Mouse (Mus musculus) CH12.LX (cell line): ENCODE measurements at regions not wholly inside any gene's neighbourhood (a gene's known extent, or its start where the extent isn't known, plus 50 kb on each side); places are given as distances from the start of the nearest gene placed in this dataset.

Experiments used
- DNase-seq: peaks from one replicate; pipeline ENCODE4 v3.0.0-alpha.2; 2013; ENCODE audit errors: extremely low read depth
- H3K27ac ChIP-seq: 2 replicates; pipeline ENCODE4 v1.5.1; 2012; ENCODE audit warnings: low read depth, mild to moderate bottlenecking, control low read depth, moderate library complexity; ENCODE audit not compliant: insufficient read depth
- H3K27me3 ChIP-seq: replicated peaks from 2 replicates; pipeline ENCODE3; 2012; ENCODE audit warnings: inconsistent platforms
- H3K36me3 ChIP-seq, 2 experiments: replicated peaks in 1 of 2; 2 replicates each; pipeline versions ENCODE3 to v1.6.1; 2012; ENCODE audit warnings: inconsistent platforms in 1 of 2, low read length in 1 of 2, mild to moderate bottlenecking in 1 of 2, mixed read lengths in 1 of 2, moderate library complexity in 1 of 2; ENCODE audit not compliant: control insufficient read depth in 1 of 2, insufficient read depth in 1 of 2
- H3K4me1 ChIP-seq, 2 experiments: 2 replicates each; pipeline ENCODE4 v1.6.1; 2012; ENCODE audit warnings: inconsistent platforms in 1 of 2, moderate library complexity in 1 of 2; ENCODE audit not compliant: insufficient read depth in 2 of 2, control insufficient read depth in 1 of 2
- H3K4me2 ChIP-seq: 2 replicates; pipeline ENCODE4 v1.6.1; 2012; ENCODE audit warnings: low read depth, mild to moderate bottlenecking, control low read depth; ENCODE audit not compliant: poor library complexity, insufficient read depth, severe bottlenecking
- H3K4me3 ChIP-seq, 3 experiments: fragments of 150-350 bp in 1 of 3; sonication (generic) in 1 of 3; replicated peaks in 1 of 3; 2 replicates each; pipeline versions ENCODE3 to v1.5.1; 2011 to 2012; ENCODE audit warnings: low read depth in 2 of 3, low read length in 2 of 3, mild to moderate bottlenecking in 2 of 3, moderate library complexity in 2 of 3, control low read depth in 1 of 3, improper control_type of control experiment in 1 of 3, inconsistent platforms in 1 of 3, mixed read lengths in 1 of 3; ENCODE audit not compliant: poor library complexity in 1 of 3
- H3K79me2 ChIP-seq: replicated peaks from 2 replicates; pipeline ENCODE4 v1.6.1; 2012; ENCODE audit warnings: mild to moderate bottlenecking, moderate library complexity; ENCODE audit not compliant: control insufficient read depth, poor library complexity, insufficient read depth, severe bottlenecking; ENCODE audit errors: extremely low read depth
- H3K9ac ChIP-seq: 2 replicates; pipeline ENCODE4 v1.6.1; 2012; ENCODE audit warnings: low read depth, mild to moderate bottlenecking, control low read depth, moderate library complexity; ENCODE audit not compliant: insufficient read depth
- H3K9me3 ChIP-seq: replicated peaks from 2 replicates; pipeline ENCODE3; 2012; ENCODE audit warnings: low read length, inconsistent platforms, mixed read lengths
- BHLHE40 ChIP-seq: IDR thresholded peaks from 2 replicates; pipeline ENCODE4 v1.6.1; 2011; ENCODE audit warnings: mild to moderate bottlenecking, low read depth, low read length, improper control_type of control experiment
- CHD1 ChIP-seq: IDR thresholded peaks from 2 replicates; pipeline ENCODE4 v1.6.1; 2012; ENCODE audit warnings: low read depth, low read length, improper control_type of control experiment, inconsistent platforms
- CTCF ChIP-seq, 2 experiments: IDR thresholded peaks in 1 of 2; conservative IDR thresholded peaks in 1 of 2; 2 replicates each; pipeline ENCODE4 v1.5.1; 2011 to 2012; ENCODE audit warnings: low read depth in 2 of 2, low read length in 2 of 2, improper control_type of control experiment in 1 of 2, inconsistent platforms in 1 of 2, mild to moderate bottlenecking in 1 of 2, moderate library complexity in 1 of 2
- E2F4 ChIP-seq: IDR thresholded peaks from 2 replicates; pipeline ENCODE4 v1.6.1; 2011; ENCODE audit warnings: low read depth, low read length, improper control_type of control experiment; ENCODE audit not compliant: insufficient replicate concordance
- ELF1 ChIP-seq: IDR thresholded peaks from 2 replicates; pipeline ENCODE4 v1.6.1; 2014; ENCODE audit warnings: low read depth, mild to moderate bottlenecking, inconsistent platforms, low read length, improper control_type of control experiment
- EP300 ChIP-seq: IDR thresholded peaks from 2 replicates; pipeline ENCODE4 v1.6.1; 2011; ENCODE audit warnings: low read length, improper control_type of control experiment
- ETS1 ChIP-seq: conservative IDR thresholded peaks from 2 replicates; pipeline ENCODE4 v1.6.1; 2012; ENCODE audit warnings: low read depth, mild to moderate bottlenecking, inconsistent platforms, low read length, improper control_type of control experiment, moderate library complexity
- HCFC1 ChIP-seq: IDR thresholded peaks from 2 replicates; pipeline ENCODE4 v1.6.1; 2012; ENCODE audit warnings: low read depth, mild to moderate bottlenecking, inconsistent platforms, low read length, improper control_type of control experiment
- IRF4 ChIP-seq: IDR thresholded peaks from 2 replicates; pipeline ENCODE4 v1.6.1; 2014; ENCODE audit warnings: low read depth, mild to moderate bottlenecking, inconsistent platforms, low read length, improper control_type of control experiment
- JUND ChIP-seq: conservative IDR thresholded peaks from 2 replicates; pipeline ENCODE4 v1.6.1; 2011; ENCODE audit warnings: low read depth, low read length, improper control_type of control experiment
- MAX ChIP-seq: IDR thresholded peaks from 2 replicates; pipeline ENCODE4 v1.6.1; 2011; ENCODE audit warnings: low read length, improper control_type of control experiment
- MAZ ChIP-seq: IDR thresholded peaks from 2 replicates; pipeline ENCODE4 v1.6.1; 2012; ENCODE audit warnings: low read depth, mild to moderate bottlenecking, inconsistent platforms, low read length, improper control_type of control experiment, moderate library complexity
- MEF2A ChIP-seq: IDR thresholded peaks from 2 replicates; pipeline ENCODE4 v1.6.1; 2014; ENCODE audit warnings: low read depth, mild to moderate bottlenecking, inconsistent platforms, low read length, improper control_type of control experiment, borderline replicate concordance
- MYC ChIP-seq: IDR thresholded peaks from 2 replicates; pipeline ENCODE4 v1.6.1; 2011; ENCODE audit warnings: low read depth, mild to moderate bottlenecking, improper control_type of control experiment, low read length
- PAX5 ChIP-seq: IDR thresholded peaks from 2 replicates; pipeline ENCODE4 v1.6.1; 2012; ENCODE audit warnings: low read length, inconsistent platforms, mixed read lengths
- POLR2A ChIP-seq: IDR thresholded peaks from 2 replicates; pipeline ENCODE4 v1.6.1; 2011; ENCODE audit warnings: low read depth, mild to moderate bottlenecking, improper control_type of control experiment, low read length
- POLR2AphosphoS2 ChIP-seq: IDR thresholded peaks from 2 replicates; pipeline ENCODE4 v1.6.1; 2011; ENCODE audit warnings: low read depth, low read length, improper control_type of control experiment
- RAD21 ChIP-seq: IDR thresholded peaks from 2 replicates; pipeline ENCODE4 v1.6.1; 2011; ENCODE audit warnings: low read depth, mild to moderate bottlenecking, low read length, improper control_type of control experiment, moderate library complexity
- SMC3 ChIP-seq: IDR thresholded peaks from 2 replicates; pipeline ENCODE4 v1.6.1; 2011; ENCODE audit warnings: low read depth, low read length, improper control_type of control experiment
- TBP ChIP-seq: conservative IDR thresholded peaks from 2 replicates; pipeline ENCODE4 v1.6.1; 2011; ENCODE audit warnings: low read depth, low read length, improper control_type of control experiment
- UBTF ChIP-seq: IDR thresholded peaks from 2 replicates; pipeline ENCODE4 v1.6.1; 2012; ENCODE audit warnings: low read depth, mild to moderate bottlenecking, inconsistent platforms, low read length, improper control_type of control experiment, moderate library complexity
- USF1 ChIP-seq: IDR thresholded peaks from 2 replicates; pipeline ENCODE4 v1.6.1; 2014; ENCODE audit warnings: low read depth, mild to moderate bottlenecking, inconsistent platforms, low read length, improper control_type of control experiment
- USF2 ChIP-seq: conservative IDR thresholded peaks from 2 replicates; pipeline ENCODE4 v1.6.1; 2011; ENCODE audit warnings: low read depth, low read length, improper control_type of control experiment
- ZC3H11A ChIP-seq: IDR thresholded peaks from 2 replicates; pipeline ENCODE4 v1.6.1; 2012; ENCODE audit warnings: low read depth, mild to moderate bottlenecking, inconsistent platforms, low read length, improper control_type of control experiment
- ZKSCAN1 ChIP-seq: IDR thresholded peaks from 2 replicates; pipeline ENCODE4 v1.6.1; 2012; ENCODE audit warnings: low read depth, inconsistent platforms, low read length, improper control_type of control experiment, borderline replicate concordance
- ZMIZ1 ChIP-seq: IDR thresholded peaks from 2 replicates; pipeline ENCODE4 v1.6.1; 2012; ENCODE audit warnings: low read depth, mild to moderate bottlenecking, inconsistent platforms, low read length, improper control_type of control experiment
- ZNF384 ChIP-seq: IDR thresholded peaks from 2 replicates; pipeline ENCODE4 v1.6.1; 2012; ENCODE audit warnings: low read depth, low read length, improper control_type of control experiment, inconsistent platforms
- dilution Hi-C: fragments of 300-500 bp; cut with MboI; formaldehyde crosslinking; loops from 2 replicates; pipeline ENCODE4 v1.14.3; 2020; ENCODE audit warnings: low sequenced_read_pairs; ENCODE audit not compliant: extremely low pct_unique_long_range_greater_than_20kb, extremely low pct_ligation_motif_present
- in situ Hi-C: fragments of 300-500 bp; cut with MboI; formaldehyde crosslinking; loops from 3 replicates; pipeline ENCODE4 v1.14.3; 2019; ENCODE audit warnings: low sequenced_read_pairs, low pct_ligation_motif_present, low pct_unique_long_range_greater_than_20kb, mixed read lengths

DNA sequence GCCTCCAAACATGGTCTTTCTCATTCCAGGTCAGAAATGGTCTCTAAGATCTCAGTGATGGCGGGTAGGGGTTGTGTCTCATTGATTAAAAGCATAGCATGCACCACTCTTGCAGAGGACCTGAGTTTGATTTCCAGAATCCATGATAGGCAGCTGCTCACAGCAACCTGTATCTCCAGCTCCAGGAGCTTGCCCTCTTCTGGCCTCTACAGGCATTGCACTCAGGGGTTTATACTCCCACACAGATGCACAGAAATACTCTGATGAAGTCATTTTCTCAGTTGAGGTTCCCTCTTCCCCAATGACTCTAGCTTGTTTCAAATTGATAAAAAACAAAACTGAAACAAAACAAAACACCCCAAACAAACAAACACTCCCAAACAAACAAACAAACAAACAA is 81.1 kb upstream of the Gm11983 start:
- no peak for TF ChIP-seq PAX5
- peak in 1 of 2 experiments; percentile 17; a peak in 1 of 4 replicates for TF ChIP-seq CTCF (conservative IDR thresholded peaks at IDR 0.05 in 1 of 2, IDR thresholded peaks at IDR 0.05 in 1 of 2; ENCODE audit: low read depth in 2 of 2, low read length in 2 of 2)
- no peak overlapping the region for H3K9ac ChIP-seq
- DNase-seq: no peak
- H3K9me3 ChIP-seq: peaks cover 15% of the 10 kb centered on the region
- H3K27ac ChIP-seq: no peak overlapping the region
- H3K4me2 ChIP-seq: no peak overlapping the region
- H3K4me1 ChIP-seq: no peaks in the 10 kb centered on the region
- in situ Hi-C loops (no loop called here), dilution Hi-C loops (no loop called here)
- H3K27me3 ChIP-seq: peaks cover 25% of the 10 kb centered on the region
- no peaks in the 10 kb centered on the region for H3K36me3 ChIP-seq
- no peaks in the 10 kb centered on the region for H3K79me2 ChIP-seq
- H3K4me3 ChIP-seq: no peak overlapping the region

DNA sequence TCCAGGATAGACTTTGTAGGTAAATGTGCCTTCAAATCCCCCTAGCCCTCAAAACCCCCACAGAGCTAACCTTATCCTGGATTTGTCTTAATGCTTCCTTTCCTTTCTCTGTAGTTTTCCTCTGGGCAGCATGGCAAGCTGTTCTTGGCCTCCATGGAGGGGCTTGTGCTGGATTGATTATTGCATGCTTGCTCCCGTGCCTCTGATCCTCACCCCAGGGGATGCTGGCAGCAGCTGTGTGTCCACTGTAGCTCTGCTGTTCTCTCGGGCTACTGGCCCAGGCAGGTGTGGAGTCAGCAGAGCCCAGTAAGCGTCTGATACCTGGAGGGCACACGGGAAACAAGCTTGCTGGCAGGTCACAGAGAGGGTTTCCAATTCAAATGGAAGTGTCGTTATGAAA is 68.2 kb upstream of the Gm11983 start:
- Histone ChIP-seq H3K4me1 (no peaks in the 10 kb centered on the region), H3K4me3 (no peak overlapping the region), H3K27ac (no peak overlapping the region), H3K9ac (no peak overlapping the region), H3K9me3 (no peaks in the 10 kb centered on the region)
- in situ Hi-C loops: no loop called here
- dilution Hi-C loops: no loop called here
- TF ChIP-seq ZMIZ1: no peak
- TF ChIP-seq ZC3H11A: no peak
- TF ChIP-seq E2F4: no peak
- TF ChIP-seq SMC3: no peak
- TF ChIP-seq BHLHE40: no peak
- TF ChIP-seq UBTF: no peak
- no peak for TF ChIP-seq CTCF (conservative IDR thresholded peaks at IDR 0.05 in 1 of 2, IDR thresholded peaks at IDR 0.05 in 1 of 2; ENCODE audit: low read depth in 2 of 2, low read length in 2 of 2)
- TF ChIP-seq POLR2A: no peak
- TF ChIP-seq RAD21: no peak
- no peak for TF ChIP-seq POLR2AphosphoS2
- no peak for TF ChIP-seq HCFC1
- no peak for TF ChIP-seq EP300
- TF ChIP-seq MEF2A: no peak
- TF ChIP-seq MAZ: no peak
- no peak for TF ChIP-seq TBP
- TF ChIP-seq, all 38 proteins: peak for 0
- Histone ChIP-seq H3K36me3 (no peaks in the 10 kb centered on the region), H3K27me3 (peaks cover 62% of the 10 kb centered on the region), H3K79me2 (no peaks in the 10 kb centered on the region), H3K4me2 (no peak overlapping the region)
- no peak for DNase-seq

- no peaks in the 10 kb centered on the region for H3K79me2 ChIP-seq
- no peaks in the 10 kb centered on the region for H3K9me3 ChIP-seq
- in situ Hi-C loops: no loop called here
- H3K4me2 ChIP-seq: no peak overlapping the region
- dilution Hi-C loops: no loop called here
- H3K9ac ChIP-seq: no peak overlapping the region
- H3K27me3 ChIP-seq: peaks cover 73% of the 10 kb centered on the region
- no peaks in the 10 kb centered on the region for H3K4me1 ChIP-seq
- H3K27ac ChIP-seq: no peak overlapping the region
- DNase-seq: no peak
- H3K4me3 ChIP-seq: no peak overlapping the region
- H3K36me3 ChIP-seq: no peaks in the 10 kb centered on the region
- no peak for TF ChIP-seq MAX
- TF ChIP-seq ELF1: no peak
- TF ChIP-seq CHD1: no peak
- TF ChIP-seq IRF4: no peak
- TF ChIP-seq MYC: no peak
- no peak for TF ChIP-seq POLR2AphosphoS2
- TF ChIP-seq ZMIZ1: no peak
- TF ChIP-seq USF1: no peak
- no peak for TF ChIP-seq HCFC1
- TF ChIP-seq ZKSCAN1: no peak
- TF ChIP-seq ETS1: no peak
- no peak for TF ChIP-seq ZNF384
- no peak for TF ChIP-seq UBTF
- no peak for TF ChIP-seq JUND
- no peak for TF ChIP-seq USF2
- TF ChIP-seq BHLHE40: no peak
- no peak for TF ChIP-seq MAZ
- TF ChIP-seq POLR2A: no peak
Measured at GRCm38 (mm10) chr11:6902991-6903390, 65.5 kb upstream of the Gm11983 start.
